Mouse (Mus musculus) frontal cortex, postnatal 14 days (tissue): ENCODE data around the gene Mybpc2.

Experiments
- DNase-seq, 2 experiments: peaks; one replicate each; pipeline ENCODE4 v3.0.0; 2022; ENCODE audit warnings: low spot score in 2 of 2

The Mybpc2 gene

GRCm38 (mm10) chr7:44485572-44486195, 38.8 kb downstream of the Mybpc2 start:
- no peak for DNase-seq

GRCm38 (mm10) chr7:44484841-44485571, 39.5 kb downstream of the Mybpc2 start:
- DNase-seq: peak; percentile 62 to 81

GRCm38 (mm10) chr7:44484109-44484508, 40.3 kb downstream of the Mybpc2 start:
- no peak for DNase-seq

GRCm38 (mm10) chr7:44482836-44483435, 41.5 kb downstream of the Mybpc2 start:
- no peak for DNase-seq

GRCm38 (mm10) chr7:44475046-44475614, 49.3 kb downstream of the Mybpc2 start:
- peak; percentile 3 to 6 for DNase-seq

GRCm38 (mm10) chr7:44474419-44474818, 50.0 kb downstream of the Mybpc2 start:
- DNase-seq: peak in 1 of 2 experiments; percentile 58

- peak in 1 of 2 experiments; percentile 9 for DNase-seq
These were observed 51.4 kb downstream of the Mybpc2 start for GRCm38 (mm10) chr7:44472961-44473646.

GRCm38 (mm10) chr7:44472558-44472885, 51.9 kb downstream of the Mybpc2 start:
- no peak for DNase-seq

- peak in 1 of 2 experiments; percentile 9 for DNase-seq
These were observed 52.4 kb downstream of the Mybpc2 start for GRCm38 (mm10) chr7:44471880-44472557.

GRCm38 (mm10) chr7:44470696-44471612, 53.5 kb downstream of the Mybpc2 start:
- peak in 1 of 2 experiments; percentile 11 for DNase-seq

- DNase-seq: peak in 1 of 2 experiments; percentile 9
These were observed 54.5 kb downstream of the Mybpc2 start for GRCm38 (mm10) chr7:44469677-44470675.

- DNase-seq: peak in 1 of 2 experiments; percentile 34
These were observed 55.7 kb downstream of the Mybpc2 start for GRCm38 (mm10) chr7:44468644-44469285.

GRCm38 (mm10) chr7:44467811-44468411, 56.5 kb downstream of the Mybpc2 start, which contains the start of gene Josd2:
Josd2 (plus strand) TSS chr7:44467980.
- peak; percentile 92 to 96 for DNase-seq

- DNase-seq: peak in 1 of 2 experiments; percentile 39
These were observed 57.6 kb downstream of the Mybpc2 start for GRCm38 (mm10) chr7:44466888-44467311.

- DNase-seq: peak; percentile 10 to 35
These were observed 58.2 kb downstream of the Mybpc2 start for GRCm38 (mm10) chr7:44466006-44466887.

GRCm38 (mm10) chr7:44465111-44465510, 59.3 kb downstream of the Mybpc2 start, which contains the start of gene Aspdh:
Aspdh (plus strand) TSS chr7:44465391.
- peak in 1 of 2 experiments; percentile 28 for DNase-seq

GRCm38 (mm10) chr7:44464511-44464910, 59.9 kb downstream of the Mybpc2 start:
- DNase-seq: peak; percentile 74 to 82
